Mouse (Mus musculus) embryonic stem cell, embryonic (primary cell): Measurements from ENCODE around the gene Ptprf.

Experiments used
- CTCF ChIA-PET, 4 experiments: fragments of 300-600 bp in 2 of 4; fragments of 350-600 bp in 2 of 4; sonication (Branson Sonifier 250); formaldehyde crosslinking; loops; one replicate each; lab custom pipeline; 2022; ENCODE audit warnings: inconsistent platforms in 2 of 4; lab: Charles Lee
- POLR2A ChIA-PET, 4 experiments: fragments of 300-600 bp in 2 of 4; fragments of 350-600 bp in 2 of 4; sonication (Branson Sonifier 250); formaldehyde crosslinking; loops; one replicate each; lab custom pipeline; 2022; ENCODE audit warnings: antibody characterized with exemption in 4 of 4, inconsistent platforms in 1 of 4; lab: Charles Lee

Ptprf gene

DNA sequence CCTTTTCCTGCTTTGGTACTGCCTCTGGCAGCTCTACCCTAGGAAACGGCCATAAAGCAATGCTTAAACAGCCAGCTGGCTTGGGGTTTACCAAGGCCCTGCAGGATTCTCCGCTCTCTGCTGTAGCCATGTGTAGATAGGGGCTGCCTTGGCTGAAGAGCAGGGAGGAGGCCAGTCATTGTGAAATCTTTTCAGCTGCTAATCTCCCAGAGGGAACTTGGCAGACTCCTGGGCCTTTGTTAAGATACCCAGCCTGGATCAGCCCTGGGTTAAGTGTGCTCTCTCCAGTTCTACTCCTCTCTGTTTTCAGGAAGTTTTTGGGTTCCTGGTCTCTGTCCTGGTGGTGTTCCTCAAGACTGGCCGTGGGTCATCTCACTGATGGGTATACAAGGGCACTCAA is 43.9 kb downstream of the Ptprf start:
- ChIA-PET CTCF (interaction anchor here in 2 of 4 experiments (0.6 to 0.9 kb wide), 2 partner anchors 42 to 695 kb away, joined by 4 to 11 read pairs; no protein-coding TSS in a partner anchor), POLR2A (interaction anchor here in 3 of 4 experiments (0.8 to 3.3 kb wide), 15 partner anchors 10 to 68 kb away, joined by 3 to 20 read pairs (median 5); partner anchors contain the start of gene Kdm4a (in 2 of the 3))

DNA sequence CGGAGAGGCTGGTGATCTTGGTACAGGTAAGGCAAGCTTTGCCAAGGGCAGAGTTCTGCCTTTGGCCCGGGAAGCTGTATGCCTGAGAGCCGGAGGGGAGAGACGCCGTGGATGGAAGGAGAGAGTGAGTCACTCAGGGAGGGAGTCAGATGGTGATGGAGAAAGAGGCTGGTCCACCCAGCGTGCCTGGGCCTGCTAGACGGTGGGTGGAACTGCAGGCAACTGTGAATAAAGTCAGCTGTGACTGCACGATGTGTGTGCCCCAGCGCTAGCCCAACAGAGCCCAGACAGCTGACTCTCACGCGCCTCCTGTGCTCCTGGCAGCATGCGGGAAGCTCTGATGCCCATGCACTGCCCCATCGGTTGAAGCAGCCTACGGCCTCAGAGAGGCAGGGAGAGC is 45.4 kb downstream of the Ptprf start:
- ChIA-PET POLR2A (interaction anchor here in 1 of 4 experiments (1.1 to 2.6 kb wide), 2 partner anchors 8 to 11 kb away, joined by 3 to 20 read pairs; no protein-coding TSS in a partner anchor), CTCF (no interaction called here)

GRCm38 (mm10) chr4:118243791-118244190 is 47.4 kb downstream of the Ptprf start:
- ChIA-PET CTCF (no interaction called here), POLR2A (interaction anchor here in 2 of 4 experiments (0.8 to 1.5 kb wide), 3 partner anchors 10 to 16 kb away, joined by 3 to 4 read pairs (median 4); no protein-coding TSS in a partner anchor)

DNA sequence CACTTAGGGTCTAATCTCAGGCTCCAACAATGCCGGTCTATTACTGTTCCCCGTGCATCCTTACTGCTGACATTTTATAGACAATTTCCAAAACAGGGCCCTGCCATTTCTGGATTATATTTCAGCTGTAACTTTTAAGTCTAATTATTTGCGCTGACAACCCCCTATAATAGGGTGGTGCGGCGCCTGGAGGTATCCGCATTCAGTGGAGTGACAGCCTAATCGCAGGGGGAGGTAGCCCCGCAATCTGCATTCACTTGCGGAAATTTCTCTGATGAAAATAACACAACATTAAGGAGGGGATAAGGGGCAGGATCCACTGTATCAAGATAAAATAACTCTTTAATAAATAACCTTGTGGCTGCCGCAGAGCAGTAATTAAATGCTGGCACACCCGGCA is 47.9 kb downstream of the Ptprf start:
- POLR2A ChIA-PET, result interaction anchor here in 2 of 4 experiments (0.7 to 1.5 kb wide), 5 partner anchors 9 to 28 kb away, joined by 3 to 4 read pairs (median 3); no protein-coding TSS in a partner anchor
- CTCF ChIA-PET, result no interaction called here

GRCm38 (mm10) chr4:118239960-118240689 is 51.1 kb downstream of the Ptprf start:
- POLR2A ChIA-PET, result interaction anchor here in 1 of 4 experiments (0.6 to 1.4 kb wide), 2 partner anchors 13 to 79 kb away, joined by 3 read pairs; no protein-coding TSS in a partner anchor

DNA sequence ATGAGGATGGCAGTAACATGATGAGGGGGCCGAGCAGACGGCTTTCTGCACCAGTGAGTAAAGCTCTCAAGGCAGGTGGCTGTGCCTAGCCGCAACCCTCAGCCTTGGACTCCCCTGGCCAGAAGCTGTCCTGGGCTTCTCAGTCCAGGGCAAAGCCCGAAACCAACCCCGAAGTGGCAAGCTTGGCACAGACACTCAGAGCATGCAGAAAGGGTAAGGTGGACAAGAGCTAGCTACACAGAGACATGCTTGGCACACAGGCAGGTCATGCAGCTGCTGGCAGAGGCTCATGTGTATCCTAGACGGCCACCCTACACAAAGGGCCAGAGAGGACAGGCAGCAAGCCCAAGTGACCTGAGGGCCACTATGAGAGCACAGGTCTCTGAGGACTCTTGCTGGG is 52.5 kb downstream of the Ptprf start:
- ChIA-PET CTCF (no interaction called here), POLR2A (interaction anchor here in 2 of 4 experiments (1.1 to 2.5 kb wide), 4 partner anchors 9 to 43 kb away, joined by 4 to 8 read pairs (median 5); no protein-coding TSS in a partner anchor)

More at GRCm38 (mm10) chr4:118239960-118240689, 51.1 kb downstream of the Ptprf start:
- CTCF ChIA-PET, result interaction anchor here in 1 of 4 experiments (0.6 kb wide), 1 partner anchor 373 kb away, joined by 3 read pairs; no protein-coding TSS in a partner anchor

GRCm38 (mm10) chr4:118236871-118237270 is 54.3 kb downstream of the Ptprf start:
- ChIA-PET CTCF (interaction anchor here in 1 of 4 experiments (1.2 kb wide), 2 partner anchors 56 to 153 kb away, joined by 4 read pairs; no protein-coding TSS in a partner anchor), POLR2A (interaction anchor here in 2 of 4 experiments (0.8 to 2.5 kb wide), 5 partner anchors 7 to 11 kb away, joined by 3 to 8 read pairs (median 3); no protein-coding TSS in a partner anchor)

DNA sequence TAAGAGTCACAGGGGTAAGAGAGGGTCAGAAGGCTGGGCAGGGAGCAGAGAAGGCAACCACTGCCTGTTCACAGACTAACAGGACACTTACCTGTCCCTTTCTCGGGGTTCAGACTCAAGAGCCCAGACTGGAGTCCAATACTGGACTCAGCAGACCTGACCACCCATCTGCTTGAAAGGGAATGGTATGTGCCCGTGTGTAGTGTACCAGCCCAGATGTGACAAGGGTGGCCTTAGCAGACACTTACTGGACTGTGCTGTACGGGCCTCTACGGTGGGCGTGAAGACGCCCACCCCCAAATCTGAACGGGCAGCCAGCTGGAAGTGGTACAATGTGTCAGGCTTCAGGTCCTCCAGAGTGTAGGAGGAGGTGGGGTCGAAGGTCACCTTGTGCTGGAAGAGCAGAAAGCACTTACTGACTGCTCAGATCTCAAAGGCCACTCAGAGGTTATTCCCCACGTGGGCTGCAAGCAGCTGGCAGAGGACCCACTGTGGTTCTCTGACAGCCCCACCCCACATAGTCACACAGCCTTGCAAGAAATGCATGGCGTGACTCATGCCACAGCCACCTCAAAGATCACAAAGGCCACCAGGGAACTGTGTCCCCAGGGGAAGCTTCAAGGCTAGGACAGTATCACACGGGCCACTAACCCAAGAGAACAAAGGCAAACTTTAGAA is 56.4 kb downstream of the Ptprf start:
- POLR2A ChIA-PET, result interaction anchor here in 2 of 4 experiments (0.8 to 8.7 kb wide), 13 partner anchors 10 to 60 kb away, joined by 3 to 52 read pairs (median 4); partner anchors contain the start of gene Kdm4a (in 2 of the 2)

DNA sequence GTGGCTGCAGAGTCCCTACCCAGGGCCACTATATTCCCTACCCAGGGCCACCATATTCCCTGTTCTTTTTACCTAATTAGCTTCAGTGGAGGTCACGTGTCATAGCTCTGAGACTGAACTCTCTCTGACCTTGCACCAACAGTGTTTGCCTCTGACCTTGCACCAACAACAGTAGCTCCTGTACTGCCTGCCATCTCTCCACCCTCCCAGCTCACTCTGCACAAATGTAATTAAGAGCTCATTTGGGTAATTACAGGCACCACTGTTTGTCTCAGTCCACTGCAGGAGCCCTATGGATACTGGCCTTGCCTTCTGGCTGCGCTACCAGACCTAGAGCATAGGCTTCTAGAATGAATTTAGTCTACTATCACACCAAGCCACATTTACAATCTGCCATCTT is 57.3 kb downstream of the Ptprf start:
- ChIA-PET POLR2A (interaction anchor here in 2 of 4 experiments (0.6 to 8.7 kb wide), 17 partner anchors 9 to 194 kb away, joined by 3 to 52 read pairs (median 4); partner anchors contain the start of genes Elovl1 (in 1 of the 2) and Kdm4a (in 1 of the 2)), CTCF (interaction anchor here (0.5 to 1.4 kb wide), 4 partner anchors 21 to 378 kb away, joined by 3 read pairs; no protein-coding TSS in a partner anchor)

More for the DNA sequence above, 56.4 kb downstream of the Ptprf start:
- CTCF ChIA-PET, result interaction anchor here in 1 of 4 experiments (0.9 to 1.2 kb wide), 2 partner anchors 36 to 58 kb away, joined by 3 to 5 read pairs; no protein-coding TSS in a partner anchor

GRCm38 (mm10) chr4:118231861-118232260 is 59.3 kb downstream of the Ptprf start:
- CTCF ChIA-PET, result no interaction called here
- POLR2A ChIA-PET, result interaction anchor here in 3 of 4 experiments (0.6 to 8.7 kb wide), 6 partner anchors 11 to 52 kb away, joined by 3 to 52 read pairs (median 4); partner anchors contain the start of gene Kdm4a (in 1 of the 3)

DNA sequence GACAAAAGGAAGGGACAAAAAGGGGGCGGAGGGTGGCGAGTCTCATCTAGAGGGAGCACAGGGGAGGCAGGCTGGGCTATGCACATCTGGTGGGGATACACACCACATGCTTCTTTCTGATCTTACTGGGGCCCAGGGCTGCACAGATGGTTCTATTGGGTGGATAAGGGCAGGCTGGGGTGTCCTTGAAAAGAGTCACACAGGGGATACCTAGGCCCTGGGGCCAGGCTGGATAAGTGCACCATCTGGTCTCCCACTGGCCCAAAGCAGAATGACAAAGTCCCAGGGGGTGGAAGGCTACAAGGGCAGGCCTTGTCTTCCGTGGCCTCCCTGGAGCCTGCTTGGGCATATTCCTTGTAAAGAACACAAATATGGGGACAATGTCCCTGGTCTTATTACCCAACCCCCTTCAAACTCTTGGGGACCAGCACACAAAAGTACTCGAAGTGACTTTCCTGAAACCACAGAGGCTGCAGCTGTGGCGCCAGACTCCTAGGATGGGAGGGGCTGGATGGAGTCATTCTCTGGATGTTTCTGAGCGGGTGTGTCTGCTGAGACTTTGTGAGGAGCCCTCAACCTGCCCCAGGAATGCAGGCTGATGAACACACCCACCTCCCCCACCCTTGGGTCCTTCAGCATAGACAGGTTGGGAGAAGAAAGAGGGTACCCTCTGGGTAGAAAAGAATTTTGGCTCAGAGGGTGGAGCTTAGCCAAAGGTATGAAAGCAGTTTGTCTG is 62.0 kb downstream of the Ptprf start:
- ChIA-PET CTCF (interaction anchor here in 2 of 4 experiments (0.5 to 1.0 kb wide), 2 partner anchors 107 to 337 kb away, joined by 3 to 7 read pairs; no protein-coding TSS in a partner anchor), POLR2A (interaction anchor here (0.6 to 8.7 kb wide), 36 partner anchors 8 to 1039 kb away, joined by 3 to 52 read pairs (median 4); partner anchors contain the start of genes Kdm4a (in 3 of the 4), Cdc20 (in 2 of the 4), Atp6v0b (in 1 of the 4) and Ptprf (in 1 of the 4))

GRCm38 (mm10) chr4:118227398-118227797 is 63.8 kb downstream of the Ptprf start:
- ChIA-PET CTCF (interaction anchor here in 2 of 4 experiments (0.7 to 0.8 kb wide), 3 partner anchors 61 to 109 kb away, joined by 3 to 5 read pairs (median 3); no protein-coding TSS in a partner anchor), POLR2A (interaction anchor here in 2 of 4 experiments (1.2 to 5.0 kb wide), 5 partner anchors 8 to 48 kb away, joined by 3 to 42 read pairs (median 5); partner anchors contain the start of gene Kdm4a (in 2 of the 2))

GRCm38 (mm10) chr4:118221261-118221660 is 69.9 kb downstream of the Ptprf start:
- ChIA-PET POLR2A (interaction anchor here in 3 of 4 experiments (0.9 to 4.7 kb wide), 11 partner anchors 8 to 157 kb away, joined by 3 to 17 read pairs (median 4); partner anchors contain the start of gene Kdm4a (in 2 of the 3)), CTCF (interaction anchor here in 2 of 4 experiments (0.6 to 1.2 kb wide), 9 partner anchors 12 to 1039 kb away, joined by 3 to 7 read pairs (median 3); partner anchors contain the start of genes Kdm4a (in 1 of the 2) and Ptprf (in 1 of the 2))

DNA sequence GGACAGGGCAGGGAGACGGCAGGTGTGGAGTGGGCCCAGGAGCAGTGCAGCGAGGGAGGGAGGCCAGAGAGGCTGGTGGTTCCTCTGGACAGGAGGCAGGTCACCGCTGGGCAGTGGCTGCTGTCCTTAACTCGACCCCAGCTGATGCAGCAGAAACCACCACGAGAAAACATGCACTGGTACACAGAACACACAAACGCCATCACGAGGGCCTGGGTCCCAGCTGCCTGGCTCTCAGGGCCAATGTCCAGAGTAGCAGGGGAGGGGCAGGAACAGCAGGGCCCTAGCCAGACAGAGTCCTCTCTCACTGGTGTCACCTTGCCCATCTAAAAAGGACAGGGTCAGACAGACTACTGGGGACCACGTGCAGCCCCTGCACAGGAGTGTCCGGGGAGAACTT is 70.4 kb downstream of the Ptprf start:
- POLR2A ChIA-PET, result interaction anchor here in 3 of 4 experiments (0.9 to 4.7 kb wide), 10 partner anchors 9 to 156 kb away, joined by 3 to 17 read pairs (median 4); partner anchors contain the start of gene Kdm4a (in 2 of the 3)
- CTCF ChIA-PET, result interaction anchor here in 2 of 4 experiments (0.6 to 1.2 kb wide), 8 partner anchors 11 to 1039 kb away, joined by 3 to 7 read pairs (median 4); partner anchors contain the start of gene Kdm4a (in 1 of the 2)

GRCm38 (mm10) chr4:118219487-118219886 is 71.7 kb downstream of the Ptprf start:
- ChIA-PET POLR2A (interaction anchor here in 3 of 4 experiments (0.5 to 5.7 kb wide), 10 partner anchors 9 to 384 kb away, joined by 3 to 42 read pairs (median 4); partner anchors contain the start of gene Kdm4a (in 2 of the 3)), CTCF (interaction anchor here in 2 of 4 experiments (1.0 to 1.1 kb wide), 2 partner anchors 117 to 347 kb away, joined by 3 read pairs; no protein-coding TSS in a partner anchor)

- ChIA-PET CTCF (interaction anchor here in 1 of 4 experiments (1.2 kb wide), 1 partner anchor 74 kb away, joined by 3 read pairs; no protein-coding TSS in a partner anchor), POLR2A (interaction anchor here in 2 of 4 experiments (0.6 to 5.7 kb wide), 12 partner anchors 10 to 848 kb away, joined by 3 to 42 read pairs (median 4); partner anchors contain the start of gene Kdm4a (in 2 of the 2))
Measured at GRCm38 (mm10) chr4:118218521-118218920, 72.7 kb downstream of the Ptprf start.
